Mouse (Mus musculus) heart, adult 2 months (tissue): ENCODE results near the gene Defa23.
"Not testable (repeated sequence)": the region's sequence is repeated elsewhere in the genome, so short reads cannot be mapped to it uniquely, and the experiment has no call there.

Source experiments
- CTCF ChIP-seq: fragments of 200-600 bp; IDR thresholded peaks from 2 replicates; pipeline ENCODE4 v1.8.1; 2022; ENCODE audit warnings: antibody characterized with exemption, mild to moderate bottlenecking, moderate library complexity
- POLR2A ChIP-seq: fragments of 200-500 bp; IDR thresholded peaks from 2 replicates; pipeline ENCODE4 v1.6.1; 2011; ENCODE audit warnings: mild to moderate bottlenecking, low read depth, low read length, control low read depth; ENCODE audit not compliant: insufficient read depth

DNA sequence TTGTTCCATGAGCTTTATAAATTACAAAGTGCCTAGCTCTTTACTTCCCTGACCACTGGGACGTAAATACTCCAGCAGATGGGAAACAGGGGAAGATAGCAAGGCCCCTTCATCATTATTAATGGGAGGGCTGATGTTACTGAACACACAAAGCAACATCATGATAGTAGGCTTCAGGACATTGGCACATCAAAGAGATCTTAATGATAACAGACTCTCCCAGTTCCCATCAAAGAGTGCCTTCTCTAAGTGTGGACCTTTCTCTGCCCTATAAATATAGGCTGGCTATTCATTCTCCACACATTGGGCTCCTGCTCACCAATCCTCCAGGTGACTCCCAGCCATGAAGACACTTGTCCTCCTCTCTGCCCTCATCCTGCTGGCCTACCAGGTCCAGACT is 29.6 kb upstream of the Defa23 start, which contains the start of gene Defa21:
- TF ChIP-seq CTCF, POLR2A: not testable (repeated sequence)
